Mouse (Mus musculus) forebrain, postnatal 0 days (tissue): ENCODE results near the gene Zbtb20. TPM values are rescaled to one million over a fixed set of nuclear protein-coding genes. Genes with fewer than 3 reads are reported as not detected.

Experiments used
- ATAC-seq: fragments of 200-750 bp; cut with Nextera tagmentation; 2 replicates; pipeline ENCODE4 v1.8.0; 2017; ENCODE audit warnings: mild to moderate bottlenecking, moderate library complexity
- DNase-seq: peaks from one replicate; pipeline ENCODE4 v3.0.0-alpha.2; 2015
- H3K27ac ChIP-seq: fragments of 300-500 bp; sonication (generic); 2 replicates; pipeline ENCODE4 v1.5.1; 2014; ENCODE audit warnings: low read depth, mild to moderate bottlenecking, antibody characterized with exemption, low read length, moderate library complexity, mixed read lengths
- H3K27me3 ChIP-seq: fragments of 300-500 bp; sonication (generic); 2 replicates; pipeline ENCODE4 v1.6.1; 2014; ENCODE audit warnings: mild to moderate bottlenecking, low read length, mixed read lengths; ENCODE audit not compliant: insufficient read depth
- H3K36me3 ChIP-seq: fragments of 300-500 bp; sonication (generic); 2 replicates; pipeline ENCODE4 v1.6.1; 2014; ENCODE audit warnings: mild to moderate bottlenecking, moderate library complexity; ENCODE audit not compliant: insufficient read depth
- H3K4me1 ChIP-seq: fragments of 300-500 bp; sonication (generic); 2 replicates; pipeline ENCODE4 v1.6.1; 2014; ENCODE audit warnings: antibody characterized with exemption; ENCODE audit not compliant: insufficient read depth
- H3K4me2 ChIP-seq: fragments of 300-500 bp; sonication (generic); 2 replicates; pipeline ENCODE4 v1.6.1; 2014; ENCODE audit warnings: low read depth, mild to moderate bottlenecking, moderate library complexity
- H3K4me3 ChIP-seq: fragments of 300-500 bp; sonication (generic); 2 replicates; pipeline ENCODE4 v1.5.1; 2014; ENCODE audit warnings: low read depth, low read length, mixed read lengths
- H3K9ac ChIP-seq: fragments of 300-500 bp; sonication (generic); 2 replicates; pipeline ENCODE4 v1.6.1; 2014; ENCODE audit warnings: mild to moderate bottlenecking
- H3K9me3 ChIP-seq: fragments of 300-500 bp; sonication (generic); 2 replicates; pipeline ENCODE4 v1.6.1; 2016; ENCODE audit warnings: low read length
- CTCF ChIP-seq: sonication (generic); IDR thresholded peaks from 2 replicates; pipeline ENCODE4 v1.5.1; 2016; ENCODE audit warnings: antibody characterized with exemption, control low read depth, low read depth
- WGBS: fragments of 180-500 bp; shearing (Covaris S2); extraction: QIAGEN DNeasy Blood & Tissue Kit; methylation state at CpG from one replicate; pipeline ENCODE4 v1.1.7; 2014; 5-methylcytosine and 5-hydroxymethylcytosine counted together
- polyA plus RNA-seq: library from polyadenylated mRNA; unstranded; fragments of >200 nt; fragmentation: Nextera tagmentation; extraction: Ambion mirVana; gene quantifications from 2 replicates; pipeline ENCODE4 v1.2.1, GENCODE M21; 2015
- total RNA-seq: library from RNA; depleted of rRNA; stranded (reverse); fragments of >200 nt; gene quantifications from 2 replicates; pipeline ENCODE4 v1.2.3, GENCODE M21; 2014

The Zbtb20 gene
- total and polyA plus RNA-seq, 2 experiments from 2014 or later, result 63.4 to 90.9 TPM

GRCm38 (mm10) chr16:43334411-43335150 lies 458.9 kb downstream of the Zbtb20 start:
- no peak overlapping the region for H3K4me3 ChIP-seq
- peak overlapping the region; percentile 14; the same call in 1 of the 2 replicates for H3K9ac ChIP-seq
- H3K27me3 ChIP-seq, result no peaks in the 10 kb centered on the region
- TF ChIP-seq CTCF, result no peak
- H3K4me1 ChIP-seq, result peaks cover 4% of the 10 kb centered on the region; the same call in 1 of the 2 replicates
- H3K4me2 ChIP-seq, result peak overlapping the region; percentile 14; the same call in 1 of the 2 replicates
- no peaks in the 10 kb centered on the region for H3K9me3 ChIP-seq
- H3K27ac ChIP-seq, result peak overlapping the region; percentile 72
- ATAC-seq, result peak; percentile 47; the same call in 1 of the 2 replicates
- peak; percentile 33 for DNase-seq
- no peaks in the 10 kb centered on the region for H3K36me3 ChIP-seq
- WGBS, result 16% methylated on average over 11 of the region's 11 CpGs

- 63% methylated on average over 8 of the region's 8 CpGs for WGBS
- no peak for DNase-seq
- H3K36me3 ChIP-seq, result no peaks in the 10 kb centered on the region
- no peak overlapping the region for H3K4me3 ChIP-seq
- no peak for ATAC-seq
- H3K4me2 ChIP-seq, result no peak overlapping the region; the same call in 1 of the 2 replicates
- no peak for TF ChIP-seq CTCF
- peak overlapping the region; percentile 72; the same call in 1 of the 2 replicates for H3K27ac ChIP-seq
- H3K27me3 ChIP-seq, result no peaks in the 10 kb centered on the region
- no peaks in the 10 kb centered on the region for H3K9me3 ChIP-seq
- peaks cover 4% of the 10 kb centered on the region; the same call in 1 of the 2 replicates for H3K4me1 ChIP-seq
- peak overlapping the region; percentile 14; the same call in 1 of the 2 replicates for H3K9ac ChIP-seq
Observed at GRCm38 (mm10) chr16:43335151-43335823, 459.6 kb downstream of the Zbtb20 start.

DNA sequence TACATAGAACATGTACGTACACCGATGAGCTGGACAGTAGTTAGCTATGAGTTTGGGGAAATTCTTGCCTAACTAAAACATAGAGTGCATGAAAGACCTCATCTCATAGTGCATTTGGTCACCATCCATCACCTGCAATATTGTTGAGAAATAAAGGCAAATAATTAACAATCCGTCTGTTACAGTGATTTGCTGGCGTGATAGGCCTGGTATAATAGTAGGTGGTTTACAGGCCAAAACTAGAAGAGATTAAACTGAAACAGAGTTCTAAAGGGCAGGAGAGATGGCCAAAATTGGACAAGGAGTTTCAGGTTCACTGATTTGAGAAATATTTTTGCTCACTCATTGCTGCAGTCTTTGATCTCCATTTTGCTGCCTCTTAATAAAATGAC lies 460.1 kb downstream of the Zbtb20 start:
- H3K9ac ChIP-seq, result no peak overlapping the region
- no peak overlapping the region for H3K4me3 ChIP-seq
- H3K27me3 ChIP-seq, result no peaks in the 10 kb centered on the region
- TF ChIP-seq CTCF, result no peak
- DNase-seq (no peak), ATAC-seq (no peak)
- H3K9me3 ChIP-seq, result no peaks in the 10 kb centered on the region
- H3K4me1 ChIP-seq, result peaks cover 4% of the 10 kb centered on the region; the same call in 1 of the 2 replicates
- H3K27ac ChIP-seq, result no peak overlapping the region
- 89% methylated on average over 4 of the region's 4 CpGs for WGBS
- H3K36me3 ChIP-seq, result no peaks in the 10 kb centered on the region
- no peak overlapping the region for H3K4me2 ChIP-seq

- no peak for ATAC-seq
Observed at GRCm38 (mm10) chr16:43340712-43341111, 465.0 kb downstream of the Zbtb20 start.

DNA sequence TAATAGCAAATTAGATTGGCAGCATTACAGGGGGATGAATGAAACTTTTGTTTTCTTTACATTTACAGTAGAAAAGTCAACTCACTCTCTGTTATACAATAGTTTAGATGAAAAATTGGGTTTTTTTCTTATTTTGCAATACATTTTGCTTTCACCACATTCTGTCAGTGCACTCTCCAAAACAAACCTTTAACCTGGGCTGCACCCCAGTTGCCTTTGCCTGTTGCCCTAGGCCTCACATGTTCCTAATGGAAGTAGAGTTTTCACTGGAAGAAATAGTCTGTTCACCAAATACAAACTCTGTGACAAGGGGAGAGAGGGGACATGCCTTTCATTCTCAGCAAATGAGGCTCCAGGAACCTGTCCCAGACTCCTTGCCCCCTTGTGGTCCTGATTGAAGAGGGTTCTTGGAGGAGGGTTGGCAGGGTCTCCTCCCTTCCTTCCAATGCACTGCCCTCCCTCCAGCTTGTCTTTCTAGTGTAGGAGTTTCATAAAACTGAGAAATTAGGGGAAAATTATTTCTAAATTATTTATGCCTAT lies 466.3 kb downstream of the Zbtb20 start:
- ATAC-seq, result no peak
- no peak for DNase-seq
- Histone ChIP-seq H3K4me1 (no peaks in the 10 kb centered on the region), H3K27me3 (no peaks in the 10 kb centered on the region), H3K4me2 (no peak overlapping the region), H3K9ac (no peak overlapping the region), H3K9me3 (no peaks in the 10 kb centered on the region), H3K27ac (no peak overlapping the region), H3K36me3 (no peaks in the 10 kb centered on the region), H3K4me3 (no peak overlapping the region)
- no peak for TF ChIP-seq CTCF

More at GRCm38 (mm10) chr16:43340712-43341111, 465.0 kb downstream of the Zbtb20 start:
- Histone ChIP-seq H3K27ac (no peak overlapping the region), H3K4me3 (no peak overlapping the region), H3K27me3 (no peaks in the 10 kb centered on the region), H3K9ac (no peak overlapping the region), H3K9me3 (no peaks in the 10 kb centered on the region), H3K4me1 (no peaks in the 10 kb centered on the region), H3K4me2 (no peak overlapping the region), H3K36me3 (no peaks in the 10 kb centered on the region)
- no peak for TF ChIP-seq CTCF
- WGBS, result 85% methylated on average over 4 of the region's 4 CpGs
- no peak for DNase-seq

DNA sequence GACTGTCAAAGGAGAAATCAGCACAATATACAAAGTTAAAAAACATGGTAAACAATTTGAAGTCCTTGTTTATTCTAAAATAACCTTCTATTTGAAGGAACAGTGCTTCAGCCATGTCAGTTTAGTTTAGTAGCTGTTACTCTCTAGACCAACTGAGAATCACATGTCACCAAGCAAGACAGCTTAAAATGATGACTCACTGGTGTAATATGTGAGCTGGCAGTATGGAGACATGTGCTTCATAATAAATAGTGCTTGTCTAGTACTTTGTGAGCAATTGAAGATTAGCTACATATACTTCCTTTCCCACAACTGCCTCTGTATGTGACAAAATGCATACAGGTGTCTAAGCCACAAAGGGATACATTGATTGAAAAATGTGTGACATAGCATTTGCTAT lies 470.4 kb downstream of the Zbtb20 start:
- ATAC-seq (no peak), DNase-seq (no peak)
- TF ChIP-seq CTCF, result no peak
- H3K27ac ChIP-seq, result no peak overlapping the region
- H3K4me1 ChIP-seq, result no peaks in the 10 kb centered on the region
- H3K9ac ChIP-seq, result no peak overlapping the region
- H3K4me2 ChIP-seq, result no peak overlapping the region
- H3K36me3 ChIP-seq, result no peaks in the 10 kb centered on the region
- H3K4me3 ChIP-seq, result no peak overlapping the region
- H3K9me3 ChIP-seq, result no peaks in the 10 kb centered on the region
- H3K27me3 ChIP-seq, result no peaks in the 10 kb centered on the region
